Mouse (Mus musculus) brown adipose tissue, adult 24 weeks (tissue): ENCODE measurements around the gene 4933402D24Rik. TPM values are rescaled to one million over a fixed set of nuclear protein-coding genes. Genes with fewer than 3 reads are reported as not detected.

Experiments used
- H3K27ac ChIP-seq: fragments of 200-500 bp; replicated peaks from 2 replicates; pipeline ENCODE4 v1.5.1; 2012; ENCODE audit warnings: low read depth, mild to moderate bottlenecking, low read length
- H3K4me1 ChIP-seq: fragments of 200-500 bp; 2 replicates; pipeline ENCODE4 v1.6.1; 2012; ENCODE audit warnings: low read length, mixed read lengths; ENCODE audit not compliant: control insufficient read depth, insufficient read depth, insufficient read length
- H3K4me3 ChIP-seq: fragments of 200-500 bp; 2 replicates; pipeline ENCODE4 v1.5.1; 2012; ENCODE audit warnings: low read depth, mild to moderate bottlenecking, low read length, moderate library complexity; ENCODE audit not compliant: insufficient read depth
- polyA plus RNA-seq: library from polyadenylated mRNA; stranded (reverse); fragments of >200 nt; gene quantifications from 2 replicates; pipeline ENCODE4 v1.2.4, GENCODE M21; 2012; ENCODE audit not compliant: missing spikeins, insufficient read depth, insufficient read length

The 4933402D24Rik gene
- polyA plus RNA-seq, result not detected in 2 replicates

DNA sequence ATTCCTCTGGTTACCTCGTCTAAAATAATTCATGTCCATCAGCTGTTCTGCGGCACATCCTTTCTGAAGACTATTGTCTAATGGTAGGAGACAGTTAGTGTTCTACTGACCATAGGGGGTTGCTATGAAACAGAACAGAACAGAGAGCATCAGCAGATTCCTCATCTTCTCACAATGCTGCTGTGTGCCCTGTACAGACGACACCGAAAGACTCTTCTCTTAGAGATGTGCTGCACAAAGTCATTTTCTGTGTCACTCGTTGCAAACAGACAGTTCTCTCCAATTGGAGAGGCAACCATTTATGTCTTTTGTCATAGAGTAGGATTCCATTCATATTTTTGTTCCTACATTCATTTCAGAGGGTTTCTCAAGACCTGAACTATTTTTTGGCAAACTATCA is at the start of gene 4933402D24Rik:
Gene 4933402D24Rik (minus strand): TSS at position 101 of the 400 bp plus-strand sequence.
- no peak within 1 kb of the TSS for H3K4me3 ChIP-seq
- no peak within 1 kb of the TSS for H3K27ac ChIP-seq
- no peaks in the 10 kb centered on the region for H3K4me1 ChIP-seq

DNA sequence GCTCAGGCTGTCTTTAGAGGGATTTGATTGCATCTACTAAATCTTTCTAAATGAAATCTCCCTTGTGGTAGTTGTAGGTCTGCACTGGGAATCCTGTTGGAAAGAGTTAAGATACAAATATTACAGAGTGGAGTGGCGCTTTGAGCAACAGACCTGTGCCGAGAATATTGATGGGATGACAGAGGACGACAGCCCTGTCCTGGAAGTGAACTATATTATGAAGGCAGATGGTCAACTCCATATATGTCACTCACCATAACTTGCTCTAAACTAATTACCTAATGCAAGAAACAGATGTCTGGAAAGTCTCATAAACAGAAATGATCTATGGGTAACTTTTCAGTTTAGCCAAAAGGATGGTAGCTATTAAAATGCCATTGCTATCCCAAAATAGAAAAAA is 39.5 kb upstream of the 4933402D24Rik start:
- no peaks in the 10 kb centered on the region for H3K4me1 ChIP-seq
- no peak overlapping the region for H3K4me3 ChIP-seq
- H3K27ac ChIP-seq, result no peak overlapping the region

DNA sequence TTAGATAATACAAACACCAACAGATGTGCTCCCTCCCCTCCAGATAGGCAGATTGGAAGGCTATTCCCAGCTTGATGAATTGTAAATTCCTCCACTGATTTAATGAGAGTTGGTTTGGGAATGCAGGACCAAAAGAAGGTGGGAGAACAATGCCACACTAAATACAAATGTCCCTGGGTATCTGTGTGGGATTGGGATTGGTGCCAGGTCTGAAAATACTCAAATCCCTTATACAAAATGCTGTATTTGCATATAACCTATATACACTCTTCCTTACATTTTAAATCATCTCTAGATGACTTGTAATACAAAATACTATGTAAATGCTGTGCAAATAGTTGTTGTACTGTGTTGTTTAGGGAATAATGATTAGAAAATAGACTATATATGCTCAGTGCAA is 36.0 kb upstream of the 4933402D24Rik start:
- H3K4me1 ChIP-seq, result no peaks in the 10 kb centered on the region
- no peak overlapping the region for H3K27ac ChIP-seq
- H3K4me3 ChIP-seq, result no peak overlapping the region

DNA sequence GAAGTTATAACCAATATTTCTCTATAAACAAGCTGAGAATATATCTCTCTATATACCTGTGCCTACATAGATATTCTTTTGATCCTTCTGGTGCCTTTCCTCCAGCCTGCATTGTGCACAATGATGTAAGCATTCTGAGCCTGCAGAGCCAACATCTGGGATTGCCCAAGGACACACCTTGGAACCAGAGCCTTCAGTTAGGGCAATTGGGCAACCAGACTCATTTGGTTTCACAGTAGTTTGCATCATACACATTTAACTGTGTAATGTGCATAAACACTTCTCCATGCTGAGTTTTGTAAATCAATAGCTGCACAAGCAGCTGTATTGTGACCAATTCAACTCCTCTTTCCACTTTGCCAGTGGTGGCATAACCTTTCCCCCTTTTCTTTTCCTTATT is 25.3 kb upstream of the 4933402D24Rik start:
- H3K27ac ChIP-seq, result no peak overlapping the region
- H3K4me3 ChIP-seq, result no peak overlapping the region
- H3K4me1 ChIP-seq, result no peaks in the 10 kb centered on the region

DNA sequence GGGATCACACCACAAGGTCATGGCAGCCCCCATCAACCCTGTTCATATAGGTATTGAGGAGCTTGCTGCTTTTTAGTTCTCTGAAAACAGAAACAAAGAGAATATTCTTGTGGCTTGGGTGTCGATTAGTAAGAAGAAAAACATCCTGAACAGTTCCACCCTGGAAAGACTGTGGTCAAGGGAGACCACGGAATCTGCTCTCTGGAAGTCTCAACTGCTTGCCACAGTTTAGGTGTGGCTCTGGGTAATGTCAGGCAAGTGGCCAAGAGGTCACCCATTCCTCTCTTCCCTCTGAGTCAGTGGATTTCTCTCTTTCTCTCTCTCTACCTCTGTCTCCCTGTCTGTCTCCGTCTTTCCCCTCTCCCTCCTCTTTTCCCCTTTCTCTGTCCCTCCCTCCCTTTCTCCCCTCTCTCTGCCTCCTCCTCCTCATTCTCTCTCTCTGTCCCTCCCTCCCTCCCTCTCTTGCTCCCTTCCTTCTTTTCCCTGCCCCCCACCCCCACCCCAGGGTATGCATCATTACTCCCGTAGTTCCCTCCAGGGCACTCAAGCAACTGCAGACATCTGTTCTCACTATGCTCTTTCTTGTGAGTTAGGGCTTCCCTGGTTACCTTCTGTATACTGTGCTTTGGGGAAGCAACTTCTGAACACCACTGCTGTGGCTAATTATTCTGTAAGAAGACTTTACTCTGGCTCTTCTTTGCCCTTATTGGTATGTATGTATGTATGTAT is 8.0 kb upstream of the 4933402D24Rik start:
- no peak overlapping the region for H3K4me3 ChIP-seq
- no peaks in the 10 kb centered on the region for H3K4me1 ChIP-seq
- no peak overlapping the region for H3K27ac ChIP-seq

DNA sequence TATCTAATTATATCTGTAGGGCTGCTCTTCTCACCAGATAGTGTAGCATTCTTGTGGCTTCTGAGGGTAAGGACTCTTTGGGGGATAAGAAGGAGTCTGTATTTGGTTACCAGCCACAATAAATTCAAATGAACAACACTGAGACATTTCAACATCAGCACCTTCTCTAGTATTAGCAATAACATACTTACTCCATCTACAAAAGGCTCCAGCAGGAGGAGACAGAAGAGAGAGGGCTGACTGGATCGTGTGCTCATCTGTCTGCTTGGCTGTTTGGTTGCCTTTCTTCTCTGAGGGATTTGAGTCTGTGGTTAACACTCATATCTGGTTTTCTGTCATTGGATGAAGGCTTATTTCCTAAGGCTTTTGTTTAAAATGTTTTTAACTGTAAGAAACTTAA is 7.3 kb upstream of the 4933402D24Rik start:
- H3K4me3 ChIP-seq, result no peak overlapping the region
- no peaks in the 10 kb centered on the region for H3K4me1 ChIP-seq
- H3K27ac ChIP-seq, result no peak overlapping the region

DNA sequence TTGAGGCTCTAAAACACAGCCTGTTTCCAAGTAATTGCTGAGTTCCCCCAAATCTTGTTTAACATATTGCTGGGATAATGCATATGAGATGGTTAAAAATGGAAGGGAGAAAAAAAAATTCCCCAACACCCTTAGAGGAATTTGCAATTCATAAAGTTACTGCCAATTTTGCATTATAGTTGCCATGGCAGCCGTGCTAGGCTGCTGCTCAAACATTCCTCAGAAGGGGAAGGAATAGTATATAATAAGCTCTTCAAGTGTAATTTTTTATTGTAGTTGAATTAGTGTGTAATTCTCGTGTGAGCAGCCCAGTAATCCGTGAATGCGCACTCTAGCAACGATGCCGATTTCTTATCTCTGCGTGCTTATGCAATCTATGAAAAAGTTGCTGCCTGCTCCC is 1.2 kb upstream of the 4933402D24Rik start:
- no peak overlapping the region for H3K27ac ChIP-seq
- no peaks in the 10 kb centered on the region for H3K4me1 ChIP-seq
- no peak overlapping the region for H3K4me3 ChIP-seq

DNA sequence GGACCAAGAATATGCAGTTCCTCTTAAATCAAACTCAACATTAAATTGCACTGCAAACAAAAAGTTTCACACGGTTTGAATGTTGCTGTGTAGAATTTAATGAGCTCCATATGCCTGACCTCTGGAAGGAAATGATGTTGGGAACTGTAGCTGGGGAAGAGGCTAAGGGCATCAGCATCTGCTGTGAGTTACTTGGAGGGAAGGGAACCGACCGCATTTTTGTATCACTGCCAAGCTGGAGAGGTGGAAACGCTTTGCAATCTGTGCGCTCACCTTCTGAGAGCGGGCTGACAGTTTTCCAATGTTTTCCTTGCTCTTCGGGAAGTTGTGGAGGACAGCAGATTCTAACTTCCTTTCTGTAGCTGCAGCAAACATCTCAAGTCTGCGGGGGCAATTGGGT is 955 bp downstream of the 4933402D24Rik start:
- H3K4me3 ChIP-seq, result no peak overlapping the region
- H3K4me1 ChIP-seq, result no peaks in the 10 kb centered on the region
- no peak overlapping the region for H3K27ac ChIP-seq

DNA sequence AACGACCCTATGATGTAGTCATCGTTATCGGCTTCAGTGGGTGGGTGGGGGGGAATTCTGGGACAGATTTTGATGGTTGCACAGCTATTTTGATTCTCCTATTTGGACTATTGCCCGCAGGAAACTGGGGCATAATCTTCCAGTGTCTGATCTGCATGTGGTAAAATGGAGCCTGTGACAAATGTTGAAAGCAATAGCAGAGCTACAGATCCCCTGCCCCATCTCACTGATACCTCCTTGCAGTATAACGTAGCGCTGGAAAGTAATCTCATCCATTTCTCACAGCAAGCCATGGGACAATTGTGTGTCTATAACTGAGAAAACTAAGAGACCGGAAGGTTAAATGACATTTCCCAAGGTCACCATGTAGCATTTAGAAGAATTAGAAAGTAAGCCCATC is 4.7 kb downstream of the 4933402D24Rik start:
- no peak overlapping the region for H3K4me3 ChIP-seq
- no peaks in the 10 kb centered on the region for H3K4me1 ChIP-seq
- no peak overlapping the region for H3K27ac ChIP-seq

DNA sequence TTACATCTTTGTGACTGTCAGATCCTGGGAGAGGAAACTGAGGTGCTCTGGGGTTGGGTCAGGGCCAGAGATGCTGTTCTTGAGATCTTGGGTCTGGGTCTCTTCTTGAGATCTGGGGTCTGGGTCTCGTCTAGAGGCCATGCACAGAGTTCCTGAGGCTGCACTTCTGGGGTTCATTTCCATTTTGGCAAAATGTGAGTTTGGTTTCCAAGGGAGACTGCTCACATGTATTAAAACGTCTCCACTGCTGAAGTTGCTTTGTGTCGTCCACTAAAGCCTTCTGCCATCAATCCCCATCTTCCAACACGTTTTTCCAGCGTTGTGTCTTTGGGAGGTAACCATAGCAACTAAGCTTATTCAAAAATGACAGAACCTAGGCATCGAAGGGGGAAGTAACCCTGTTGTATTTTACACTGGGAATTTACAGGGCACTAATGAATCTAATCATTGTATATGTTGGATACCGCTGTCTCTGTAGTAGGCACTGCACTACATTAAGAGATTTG is 5.1 kb downstream of the 4933402D24Rik start:
- Histone ChIP-seq H3K4me1 (no peaks in the 10 kb centered on the region), H3K4me3 (no peak overlapping the region), H3K27ac (no peak overlapping the region)

DNA sequence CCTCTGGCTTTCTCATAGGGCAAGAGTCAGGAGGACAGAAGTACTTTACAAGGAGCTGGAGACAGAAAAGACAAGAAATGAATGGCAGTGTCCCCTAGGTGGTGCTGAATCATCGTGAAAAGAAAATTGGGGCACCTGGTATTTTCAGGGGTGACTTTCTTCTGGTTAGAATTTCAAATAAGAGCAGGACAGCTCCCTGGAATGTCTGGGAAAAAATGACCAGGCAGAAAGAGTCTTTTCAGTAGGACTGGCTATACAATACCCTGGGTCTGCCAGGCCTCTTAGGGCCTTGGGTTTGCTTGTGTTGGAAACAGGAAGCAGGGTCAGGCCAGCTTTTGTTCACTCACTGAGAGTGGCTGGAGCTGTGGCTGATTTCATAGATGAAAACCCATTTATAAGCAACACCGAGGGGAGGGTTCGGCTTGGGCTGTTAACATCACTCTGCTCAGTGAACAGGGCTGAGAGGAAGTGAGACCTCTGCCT is 5.8 kb downstream of the 4933402D24Rik start:
- Histone ChIP-seq H3K4me3 (no peak overlapping the region), H3K27ac (no peak overlapping the region), H3K4me1 (no peaks in the 10 kb centered on the region)

DNA sequence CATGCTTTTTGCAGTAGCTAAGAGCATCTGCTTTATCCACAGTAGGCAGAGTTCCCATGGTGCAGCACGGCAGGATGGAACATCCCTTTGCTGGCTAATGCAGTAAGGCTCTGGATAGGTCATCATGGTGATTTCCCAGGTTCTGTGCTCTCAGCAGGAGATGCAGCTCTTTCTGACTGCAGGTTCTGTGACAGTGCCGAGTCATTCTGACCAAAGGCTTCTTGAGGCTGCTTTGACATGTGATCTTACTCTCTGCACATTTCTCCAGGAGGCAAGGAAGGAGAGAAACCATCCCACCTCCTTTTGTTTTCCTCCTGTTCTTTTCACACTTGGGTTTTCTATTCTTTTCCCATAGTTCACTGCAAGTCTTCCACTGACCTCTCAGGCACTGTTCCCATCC is 13.1 kb downstream of the 4933402D24Rik start:
- H3K27ac ChIP-seq, result no peak overlapping the region
- H3K4me3 ChIP-seq, result no peak overlapping the region
- no peaks in the 10 kb centered on the region for H3K4me1 ChIP-seq

DNA sequence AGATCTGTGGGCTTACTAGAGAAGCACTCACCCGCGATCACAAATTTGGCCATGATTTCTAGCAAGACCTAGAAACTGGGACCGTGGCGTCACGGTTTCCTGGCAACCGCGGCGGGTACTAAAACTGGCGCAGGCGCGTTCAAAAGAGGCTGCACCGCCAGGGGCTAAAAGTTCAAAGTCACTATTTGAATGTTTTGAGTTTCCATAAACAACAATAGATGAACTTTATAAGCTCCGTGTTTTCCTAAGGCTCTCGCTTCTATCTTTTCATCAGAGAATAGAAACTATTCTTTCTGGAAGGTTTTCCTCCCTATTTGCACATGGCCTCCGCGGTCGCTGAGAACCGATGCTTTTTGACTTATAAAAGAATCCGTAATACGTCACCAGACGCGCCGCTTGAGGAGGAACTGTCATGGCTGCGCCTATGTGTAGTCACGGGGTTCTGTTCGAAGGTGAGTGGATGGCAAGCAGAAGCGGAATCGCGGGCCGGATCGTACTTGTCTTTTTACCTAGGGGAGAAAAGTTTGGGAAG is 38.8 kb downstream of the 4933402D24Rik start, which contains the start of the genes Mdh1b and Fastkd2:
Gene Mdh1b (minus strand): TSS at position 79 of the 532 bp plus-strand sequence.
Gene Fastkd2 (plus strand): TSS at position 375 of the 532 bp plus-strand sequence.
- Histone ChIP-seq H3K4me1 (no peaks in the 10 kb centered on the region; the same call in 1 of the 2 replicates), H3K27ac (peak within 1 kb of the TSS; percentile 44), H3K4me3 (peak within 1 kb of the TSS; percentile 91)

DNA sequence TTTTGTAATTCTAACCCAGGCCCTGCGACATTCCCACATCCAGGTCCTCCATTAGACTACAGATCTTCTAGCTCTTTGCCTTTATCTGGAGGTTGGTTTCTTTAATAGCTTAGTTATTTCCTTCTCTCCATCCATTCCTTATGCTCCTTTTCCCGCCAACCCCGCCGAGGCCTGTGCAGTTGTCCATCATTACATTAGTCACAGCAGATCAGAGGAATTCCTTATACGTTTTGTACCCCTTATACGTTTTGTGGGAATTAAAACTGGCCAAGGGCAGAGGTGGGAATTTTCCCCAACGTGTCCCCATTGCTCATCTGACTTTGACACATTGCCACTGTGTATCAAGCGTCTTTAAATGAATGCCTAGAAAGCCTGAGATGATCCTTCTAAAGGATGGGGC is 39.3 kb downstream of the 4933402D24Rik start:
- H3K27ac ChIP-seq, result no peak overlapping the region
- H3K4me1 ChIP-seq, result no peaks in the 10 kb centered on the region; the same call in 1 of the 2 replicates
- H3K4me3 ChIP-seq, result peak overlapping the region; percentile 91

DNA sequence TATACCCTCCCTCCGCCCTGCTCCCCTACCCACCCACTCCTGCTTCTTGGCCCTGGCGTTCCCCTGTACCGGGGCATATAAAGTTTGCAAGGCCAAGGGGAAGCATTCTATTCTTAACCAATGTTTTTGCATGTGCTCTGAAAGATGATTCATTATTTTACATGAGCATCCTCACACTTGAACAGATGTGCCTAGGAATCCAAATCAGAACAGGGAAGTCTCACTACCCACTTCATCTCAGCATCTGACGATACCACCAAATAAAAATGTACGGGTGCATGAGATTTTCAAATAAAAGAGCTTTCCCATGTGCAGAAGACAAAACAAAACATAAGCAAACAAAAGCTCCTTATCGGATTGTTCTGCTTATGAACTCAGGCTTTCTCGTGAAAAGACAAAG is 48.9 kb downstream of the 4933402D24Rik start:
- H3K27ac ChIP-seq, result no peak overlapping the region
- no peaks in the 10 kb centered on the region for H3K4me1 ChIP-seq
- H3K4me3 ChIP-seq, result no peak overlapping the region

DNA sequence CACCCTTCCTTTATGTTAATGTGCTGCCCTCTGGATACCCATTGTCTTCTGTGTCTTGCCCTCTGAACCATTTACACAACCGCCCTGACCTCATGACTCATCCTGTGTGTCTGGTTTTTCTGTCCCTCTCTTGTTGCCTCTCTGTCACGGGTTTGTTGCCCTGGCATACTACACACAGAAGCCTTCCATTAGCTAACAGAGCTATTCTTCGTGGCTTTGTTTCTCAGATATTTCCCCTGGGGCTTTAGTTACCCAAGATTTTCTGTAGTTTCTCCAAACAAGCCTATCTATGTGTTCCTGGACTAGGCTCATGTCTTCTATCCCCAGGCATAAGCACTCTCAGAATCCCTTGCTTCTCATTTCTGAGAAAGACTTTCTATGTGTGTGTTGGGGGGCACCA is 60.2 kb downstream of the 4933402D24Rik start:
- no peak overlapping the region for H3K27ac ChIP-seq
- H3K4me3 ChIP-seq, result no peak overlapping the region
- H3K4me1 ChIP-seq, result no peaks in the 10 kb centered on the region
